Mouse (Mus musculus): ENCODE data around the gene Rpgrip1l. TPM values are rescaled to one million over a fixed set of nuclear protein-coding genes. Genes with fewer than 3 reads are reported as not detected.

Rpgrip1l gene
- total and polyA plus RNA-seq, 3 experiments, result 0.26 to 6.6 (median 5.6) TPM

DNA sequence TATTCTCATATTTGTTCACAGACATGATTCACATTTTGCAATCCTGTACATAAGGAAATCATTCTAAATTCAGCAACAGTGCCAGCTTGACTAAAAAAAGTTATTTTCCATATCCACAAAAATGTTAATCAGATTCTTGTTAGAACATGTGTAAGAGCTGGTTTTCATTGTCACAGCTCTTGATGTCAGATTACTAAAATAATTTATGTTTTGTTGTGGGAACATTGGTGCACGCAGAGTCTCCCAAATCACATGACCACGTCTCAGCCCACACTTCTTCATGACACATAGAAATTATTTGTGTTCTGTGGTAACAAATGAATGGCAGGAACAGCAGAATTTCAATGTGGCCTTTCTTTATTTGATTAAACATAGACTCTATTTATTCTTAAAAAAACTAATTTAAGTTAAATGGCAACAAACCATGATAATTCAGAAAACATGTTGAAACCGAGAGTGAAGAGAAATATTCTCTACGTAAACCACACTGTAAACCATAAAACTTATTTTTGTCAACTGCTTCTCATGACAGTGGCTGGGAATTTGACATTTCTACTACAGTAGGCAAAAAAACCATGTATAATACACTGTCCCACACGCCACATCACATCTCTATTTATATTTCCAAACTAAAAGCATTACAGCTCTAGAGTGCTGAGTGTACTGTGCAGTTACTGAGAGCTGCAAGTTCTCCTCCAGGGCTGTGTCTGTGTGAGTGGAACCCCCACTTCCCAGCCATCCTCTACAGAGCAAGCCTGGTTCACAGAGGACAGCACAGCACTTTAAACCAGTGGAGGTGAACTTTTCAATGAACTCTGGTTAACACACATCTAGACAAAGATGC, 95.8 kb downstream of the Rpgrip1l start:
- Histone ChIP-seq H3K36me3 (replicated peaks) (no peaks in the 10 kb centered on the region), H3K4me3 (ENCODE audit: low read depth, low read length) (no peak overlapping the region), H3K9me3 (replicated peaks) (no peaks in the 10 kb centered on the region), H3K27me3 (ENCODE audit: insufficient read depth, low read length) (no peaks in the 10 kb centered on the region), H3K4me1 (ENCODE audit: insufficient read depth, low read depth, low read length) (no peaks in the 10 kb centered on the region)
- no peak for TF ChIP-seq TAL1 (conservative IDR thresholded peaks at IDR 0.05; ENCODE audit: low read depth, low read length)
- no peak for TF ChIP-seq CTCF (IDR thresholded peaks at IDR 0.05; ENCODE audit: low read depth, low read length)
- no peak for TF ChIP-seq POLR2AphosphoS5 (IDR thresholded peaks at IDR 0.05; ENCODE audit: insufficient replicate concordance, low read depth, low read length)
- TF ChIP-seq GATA1 (IDR thresholded peaks at IDR 0.05; ENCODE audit: borderline replicate concordance, low read length), result no peak
- TF ChIP-seq GATA2 (IDR thresholded peaks at IDR 0.05; ENCODE audit: borderline replicate concordance, low read depth, low read length), result no peak
- DNase-seq (ENCODE audit: low spot score), result no peak
- ATAC-seq (ENCODE audit: extremely low read depth, insufficient number of reproducible peaks, low FRiP score, poor library complexity, severe bottlenecking), result no peak

DNA sequence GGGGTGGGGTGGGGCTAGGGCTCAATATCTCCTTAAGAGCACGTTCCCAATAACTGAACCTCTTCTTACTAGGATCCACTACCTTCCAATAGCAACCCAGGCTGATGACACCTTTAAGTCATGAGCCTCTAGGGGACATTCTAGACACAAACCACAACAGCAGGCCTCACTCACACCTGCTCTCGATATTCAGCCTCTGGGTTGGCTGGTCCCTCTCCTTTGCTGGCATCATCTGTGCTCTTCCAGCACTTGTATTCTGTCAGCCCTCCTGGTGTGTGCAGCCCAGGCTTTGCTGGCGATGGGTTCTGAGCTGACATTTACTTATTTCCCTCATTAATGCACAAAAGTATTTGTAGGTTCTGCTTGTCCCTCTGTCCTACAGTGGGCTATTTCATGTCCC, 98.8 kb downstream of the Rpgrip1l start:
- TF ChIP-seq TAL1 (conservative IDR thresholded peaks at IDR 0.05; ENCODE audit: low read depth, low read length) (no peak), CTCF (IDR thresholded peaks at IDR 0.05; ENCODE audit: low read depth, low read length) (no peak), GATA2 (IDR thresholded peaks at IDR 0.05; ENCODE audit: borderline replicate concordance, low read depth, low read length) (no peak), POLR2AphosphoS5 (IDR thresholded peaks at IDR 0.05; ENCODE audit: insufficient replicate concordance, low read depth, low read length) (no peak), GATA1 (IDR thresholded peaks at IDR 0.05; ENCODE audit: borderline replicate concordance, low read length) (no peak)
- no peak for ATAC-seq (ENCODE audit: extremely low read depth, insufficient number of reproducible peaks, low FRiP score, poor library complexity, severe bottlenecking)

DNA sequence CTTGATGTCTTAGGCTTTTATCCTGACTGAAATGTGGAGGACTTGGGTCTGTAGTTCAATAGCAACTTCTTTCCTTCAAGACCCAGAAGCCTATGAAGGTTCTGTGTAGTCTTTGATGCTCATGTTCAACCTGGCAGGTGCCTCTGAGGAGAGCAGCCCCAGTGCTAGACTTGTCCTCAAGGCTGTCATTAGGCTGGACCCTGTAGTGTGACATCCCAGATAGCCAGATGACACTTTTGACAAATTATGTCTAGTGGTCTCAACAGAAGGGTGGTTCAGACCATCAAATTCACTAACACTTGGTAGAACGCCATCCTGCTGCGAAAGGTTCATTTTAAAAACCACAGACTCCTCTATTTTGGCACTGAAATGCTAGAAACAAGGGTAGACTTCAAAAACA, 100.1 kb downstream of the Rpgrip1l start:
- no peaks in the 10 kb centered on the region for H3K9me3 ChIP-seq (replicated peaks)
- TF ChIP-seq GATA1 (IDR thresholded peaks at IDR 0.05; ENCODE audit: borderline replicate concordance, low read length), result no peak
- no peak for TF ChIP-seq GATA2 (IDR thresholded peaks at IDR 0.05; ENCODE audit: borderline replicate concordance, low read depth, low read length)
- no peak for TF ChIP-seq CTCF (IDR thresholded peaks at IDR 0.05; ENCODE audit: low read depth, low read length)
- no peak for TF ChIP-seq POLR2AphosphoS5 (IDR thresholded peaks at IDR 0.05; ENCODE audit: insufficient replicate concordance, low read depth, low read length)
- no peak for TF ChIP-seq TAL1 (conservative IDR thresholded peaks at IDR 0.05; ENCODE audit: low read depth, low read length)
- no peak overlapping the region for H3K4me3 ChIP-seq (ENCODE audit: low read depth, low read length)
- no peak for ATAC-seq (ENCODE audit: extremely low read depth, insufficient number of reproducible peaks, low FRiP score, poor library complexity, severe bottlenecking)
- DNase-seq (ENCODE audit: low spot score), result no peak
- no peaks in the 10 kb centered on the region for H3K36me3 ChIP-seq (replicated peaks)
- no peaks in the 10 kb centered on the region for H3K4me1 ChIP-seq (ENCODE audit: insufficient read depth, low read depth, low read length)
- no peaks in the 10 kb centered on the region for H3K27me3 ChIP-seq (ENCODE audit: insufficient read depth, low read length)

More for the DNA sequence above, 98.8 kb downstream of the Rpgrip1l start:
- no peak overlapping the region for H3K4me3 ChIP-seq (ENCODE audit: low read depth, low read length)
- no peak for DNase-seq (ENCODE audit: low spot score)
- H3K27me3 ChIP-seq (ENCODE audit: insufficient read depth, low read length), result no peaks in the 10 kb centered on the region
- H3K36me3 ChIP-seq (replicated peaks), result no peaks in the 10 kb centered on the region
- no peaks in the 10 kb centered on the region for H3K9me3 ChIP-seq (replicated peaks)
- H3K4me1 ChIP-seq (ENCODE audit: insufficient read depth, low read depth, low read length), result no peaks in the 10 kb centered on the region

DNA sequence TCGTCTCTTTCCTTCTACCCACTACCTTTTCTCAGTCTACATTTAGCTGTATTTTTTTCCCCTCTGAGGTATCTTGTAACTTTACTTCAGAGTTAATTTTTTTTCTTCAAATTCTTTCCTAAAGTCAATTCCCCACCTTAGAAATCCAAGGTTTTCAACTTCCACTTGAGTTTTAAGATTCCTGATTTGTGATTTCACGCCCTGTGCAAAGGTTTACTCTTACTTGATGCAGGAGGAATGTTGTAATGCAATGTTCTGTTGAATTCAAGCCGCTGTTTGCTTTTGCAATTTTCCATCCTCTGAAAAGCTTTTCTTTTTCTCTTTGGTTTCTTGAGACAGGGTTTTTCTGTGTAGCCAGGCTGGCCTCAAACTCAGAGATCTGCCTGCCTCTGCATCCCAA, 103.4 kb downstream of the Rpgrip1l start:
- H3K9me3 ChIP-seq (replicated peaks), result no peaks in the 10 kb centered on the region
- DNase-seq (ENCODE audit: low spot score) (no peak), ATAC-seq (ENCODE audit: extremely low read depth, insufficient number of reproducible peaks, low FRiP score, poor library complexity, severe bottlenecking) (no peak)
- H3K4me1 ChIP-seq (ENCODE audit: insufficient read depth, low read depth, low read length), result no peaks in the 10 kb centered on the region
- no peaks in the 10 kb centered on the region for H3K36me3 ChIP-seq (replicated peaks)
- peaks cover 4% of the 10 kb centered on the region for H3K27me3 ChIP-seq (ENCODE audit: insufficient read depth, low read length)
- TF ChIP-seq TAL1 (conservative IDR thresholded peaks at IDR 0.05; ENCODE audit: low read depth, low read length), result no peak
- TF ChIP-seq GATA1 (IDR thresholded peaks at IDR 0.05; ENCODE audit: borderline replicate concordance, low read length), result no peak
- no peak for TF ChIP-seq POLR2AphosphoS5 (IDR thresholded peaks at IDR 0.05; ENCODE audit: insufficient replicate concordance, low read depth, low read length)
- no peak for TF ChIP-seq GATA2 (IDR thresholded peaks at IDR 0.05; ENCODE audit: borderline replicate concordance, low read depth, low read length)
- TF ChIP-seq CTCF (IDR thresholded peaks at IDR 0.05; ENCODE audit: low read depth, low read length), result no peak
- no peak overlapping the region for H3K4me3 ChIP-seq (ENCODE audit: low read depth, low read length)

DNA sequence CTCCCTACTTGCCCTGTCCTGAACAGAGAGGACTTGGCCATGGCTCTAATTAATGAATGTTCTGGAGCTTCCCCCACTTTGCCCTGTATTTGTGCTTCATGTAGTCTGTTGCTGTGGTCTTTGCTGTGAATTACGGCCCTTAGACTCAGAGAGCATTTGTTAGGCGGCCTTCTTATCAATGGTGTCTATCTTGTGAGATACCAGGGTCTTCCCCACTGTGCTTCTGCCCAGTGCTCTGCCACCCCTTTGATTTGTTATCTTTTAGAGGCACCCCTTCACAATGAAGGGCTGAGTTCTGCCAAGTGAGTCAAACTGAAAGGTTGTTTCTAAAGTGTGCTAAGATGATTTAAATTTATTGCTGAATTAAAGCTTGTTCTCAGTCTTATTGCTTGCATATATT, 105.4 kb downstream of the Rpgrip1l start:
- H3K4me3 ChIP-seq (ENCODE audit: low read depth, low read length), result no peak overlapping the region
- H3K36me3 ChIP-seq (replicated peaks), result no peaks in the 10 kb centered on the region
- no peak for DNase-seq (ENCODE audit: low spot score)
- H3K4me1 ChIP-seq (ENCODE audit: insufficient read depth, low read depth, low read length), result no peaks in the 10 kb centered on the region
- peaks cover 4% of the 10 kb centered on the region for H3K27me3 ChIP-seq (ENCODE audit: insufficient read depth, low read length)
- no peaks in the 10 kb centered on the region for H3K9me3 ChIP-seq (replicated peaks)
- ATAC-seq (ENCODE audit: extremely low read depth, insufficient number of reproducible peaks, low FRiP score, poor library complexity, severe bottlenecking), result no peak
- no peak for TF ChIP-seq POLR2AphosphoS5 (IDR thresholded peaks at IDR 0.05; ENCODE audit: insufficient replicate concordance, low read depth, low read length)
- TF ChIP-seq GATA2 (IDR thresholded peaks at IDR 0.05; ENCODE audit: borderline replicate concordance, low read depth, low read length), result no peak
- TF ChIP-seq CTCF (IDR thresholded peaks at IDR 0.05; ENCODE audit: low read depth, low read length), result no peak
- no peak for TF ChIP-seq GATA1 (IDR thresholded peaks at IDR 0.05; ENCODE audit: borderline replicate concordance, low read length)
- no peak for TF ChIP-seq TAL1 (conservative IDR thresholded peaks at IDR 0.05; ENCODE audit: low read depth, low read length)

DNA sequence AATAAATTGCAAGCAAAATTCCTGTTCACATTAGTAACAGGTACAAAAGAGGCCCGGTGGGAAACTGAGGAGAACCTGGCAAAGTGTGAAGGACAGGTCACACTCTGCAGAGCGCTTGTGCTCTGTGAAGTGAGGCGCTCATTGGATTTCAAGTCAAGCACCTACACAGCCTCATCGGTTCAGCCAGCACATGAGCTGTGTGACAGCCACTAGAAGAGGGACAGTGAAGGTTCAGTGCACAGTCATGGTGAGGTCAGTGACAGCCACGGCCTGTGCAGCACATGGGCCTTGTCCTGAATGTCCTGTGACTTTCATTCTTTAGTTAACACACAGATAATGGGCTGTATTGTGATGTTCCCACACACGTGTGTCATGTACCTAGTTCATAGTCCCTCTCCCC, 107.2 kb downstream of the Rpgrip1l start:
- ATAC-seq (ENCODE audit: extremely low read depth, insufficient number of reproducible peaks, low FRiP score, poor library complexity, severe bottlenecking), result no peak

More for the DNA sequence above, 107.2 kb downstream of the Rpgrip1l start:
- no peak overlapping the region for H3K4me3 ChIP-seq (ENCODE audit: low read depth, low read length)
- H3K4me1 ChIP-seq (ENCODE audit: insufficient read depth, low read depth, low read length), result no peaks in the 10 kb centered on the region
- no peak for DNase-seq (ENCODE audit: low spot score)
- no peaks in the 10 kb centered on the region for H3K9me3 ChIP-seq (replicated peaks)
- TF ChIP-seq GATA1 (IDR thresholded peaks at IDR 0.05; ENCODE audit: borderline replicate concordance, low read length), result no peak
- TF ChIP-seq POLR2AphosphoS5 (IDR thresholded peaks at IDR 0.05; ENCODE audit: insufficient replicate concordance, low read depth, low read length), result no peak
- TF ChIP-seq CTCF (IDR thresholded peaks at IDR 0.05; ENCODE audit: low read depth, low read length), result no peak
- TF ChIP-seq TAL1 (conservative IDR thresholded peaks at IDR 0.05; ENCODE audit: low read depth, low read length), result no peak
- no peak for TF ChIP-seq GATA2 (IDR thresholded peaks at IDR 0.05; ENCODE audit: borderline replicate concordance, low read depth, low read length)
- peaks cover 4% of the 10 kb centered on the region for H3K27me3 ChIP-seq (ENCODE audit: insufficient read depth, low read length)
- no peaks in the 10 kb centered on the region for H3K36me3 ChIP-seq (replicated peaks)

Measured in G1E (cell line).